Mouse (Mus musculus) spleen, embryonic (tissue): ENCODE results near the gene Cer1.

Source experiments
- CTCF ChIA-PET: fragments of 350-600 bp; sonication (Branson Sonifier 250); formaldehyde crosslinking; loops from one replicate; lab custom pipeline; 2022; lab: Charles Lee

Cer1 gene

DNA sequence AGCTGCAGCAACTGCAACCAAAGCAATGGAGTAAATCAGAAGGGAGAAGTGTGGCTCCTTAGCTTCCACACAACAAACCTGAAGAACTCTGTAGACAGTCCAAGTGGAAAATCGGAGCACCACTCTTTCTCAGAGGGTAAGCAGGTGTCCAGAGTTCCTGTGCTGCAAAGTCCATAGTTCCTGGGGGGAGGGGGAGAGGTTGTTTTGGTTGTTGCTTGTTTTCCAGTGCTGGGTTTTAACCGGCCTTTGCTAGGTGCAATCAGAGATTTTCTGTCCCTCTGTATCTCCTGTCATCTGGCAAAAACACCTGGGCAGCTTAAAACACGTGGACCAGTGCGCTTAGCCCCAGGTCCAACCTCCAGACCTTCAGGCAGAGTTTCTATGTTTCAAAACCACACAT, 10.2 kb downstream of the Cer1 start:
- CTCF ChIA-PET = no interaction called here

DNA sequence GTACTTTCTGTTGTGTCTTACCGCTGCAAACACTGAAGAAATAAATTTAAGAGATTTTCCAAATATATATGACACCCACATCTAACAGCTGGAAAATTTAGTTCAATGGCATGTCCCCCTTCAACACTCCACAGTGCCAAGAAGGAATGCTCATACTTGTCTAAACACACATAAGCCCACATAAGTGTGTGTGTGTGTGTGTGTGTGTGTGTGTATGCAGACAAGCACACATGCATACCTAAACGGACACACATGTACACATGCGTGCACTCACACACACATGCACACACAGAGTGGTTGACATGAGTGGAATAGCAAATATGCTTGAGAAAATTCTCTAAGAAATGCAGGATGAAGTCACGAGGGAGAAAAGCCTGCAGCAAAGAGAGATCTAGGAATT, 12.4 kb downstream of the Cer1 start:
- CTCF ChIA-PET = no interaction called here

DNA sequence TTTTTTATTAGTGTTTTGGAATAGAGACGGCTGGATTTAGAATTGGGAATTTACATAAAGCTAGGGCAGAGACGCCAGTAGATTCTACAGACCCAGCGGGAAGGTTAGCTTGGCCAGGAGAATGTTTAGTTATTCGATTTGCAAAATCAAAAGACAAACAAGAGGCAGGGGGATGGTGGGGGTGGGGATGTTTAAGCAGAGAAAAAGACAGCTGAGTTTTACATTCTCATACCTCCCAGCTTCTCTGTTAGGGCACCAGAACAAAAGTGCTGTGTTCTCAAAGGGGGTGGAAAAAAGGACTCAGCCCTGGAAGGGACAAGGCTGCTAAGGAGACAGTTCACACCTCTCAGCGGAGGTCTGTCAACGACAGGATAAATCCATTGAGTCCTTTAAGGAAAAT, 12.8 kb downstream of the Cer1 start:
- CTCF ChIA-PET = no interaction called here

DNA sequence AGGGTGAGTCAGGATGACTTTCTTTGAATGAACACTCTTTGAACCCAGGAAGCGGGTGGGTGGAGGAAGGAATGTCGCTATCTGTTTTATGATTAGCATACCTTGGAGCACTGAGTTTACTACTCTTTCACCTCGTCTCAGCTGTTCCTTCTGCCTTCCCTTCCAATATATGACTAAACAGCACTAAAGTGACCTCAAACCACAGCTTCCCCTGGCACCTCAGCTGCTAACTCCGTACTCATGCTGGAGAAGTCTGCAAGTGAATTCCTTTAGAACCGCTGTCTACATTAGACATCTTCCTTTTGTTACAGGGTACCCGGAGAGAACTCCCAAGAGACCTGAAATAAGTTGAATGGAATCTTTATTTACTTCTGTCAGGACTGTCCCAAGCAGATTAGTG, 14.0 kb downstream of the Cer1 start:
- CTCF ChIA-PET = no interaction called here

DNA sequence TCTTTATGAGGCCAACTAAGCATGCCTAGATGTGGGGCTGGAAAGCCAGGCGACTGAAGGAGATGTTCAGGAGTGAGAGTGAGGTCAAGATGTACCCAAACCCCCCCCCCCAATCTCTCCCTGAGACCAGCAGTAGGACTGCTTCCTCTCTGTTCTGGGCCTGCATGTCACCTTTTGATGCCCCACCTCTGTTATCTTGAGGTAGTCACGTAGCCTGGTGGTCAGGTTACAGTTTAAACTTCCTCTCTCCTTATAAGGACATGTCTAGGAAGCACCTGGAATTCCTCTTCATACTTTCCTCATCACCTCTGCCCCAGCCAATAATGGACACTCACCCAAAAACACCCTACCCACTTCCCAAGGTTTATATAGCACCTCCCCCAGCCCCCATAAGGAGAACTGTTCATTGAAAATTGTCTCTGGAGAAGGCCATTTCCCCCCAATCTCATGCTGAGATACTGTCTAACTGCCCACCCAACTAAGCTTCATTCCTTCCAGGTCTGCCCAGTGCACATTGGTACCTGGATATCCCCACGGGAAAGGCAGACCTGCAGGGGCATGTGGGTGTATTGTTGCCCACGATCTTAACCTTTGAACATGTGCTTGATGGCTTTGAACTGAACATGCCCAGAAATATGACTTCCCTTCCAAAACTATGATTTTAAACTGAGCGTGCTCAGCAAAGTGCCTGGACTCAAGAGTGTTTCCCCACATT, 17.1 kb downstream of the Cer1 start:
- CTCF ChIA-PET = no interaction called here

DNA sequence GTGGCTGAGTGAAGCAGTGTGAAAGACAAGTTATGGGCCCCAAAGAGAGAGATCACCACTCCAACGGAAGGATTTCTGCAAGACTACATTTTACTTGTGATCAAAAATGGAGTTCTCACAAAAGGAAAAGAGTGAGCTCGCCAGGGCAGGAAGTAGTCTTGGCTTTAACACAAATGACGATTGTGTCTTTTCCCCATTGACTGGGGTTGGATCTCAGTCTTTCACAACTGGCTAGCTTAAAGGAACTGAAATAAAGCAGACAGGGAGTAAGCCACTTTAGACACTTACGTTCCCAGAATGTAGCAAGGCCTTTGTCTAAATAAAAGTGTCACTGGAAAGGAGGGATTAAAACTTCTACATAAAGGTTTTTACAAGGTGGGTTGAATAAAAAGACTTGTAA, 17.8 kb downstream of the Cer1 start:
- CTCF ChIA-PET = no interaction called here

DNA sequence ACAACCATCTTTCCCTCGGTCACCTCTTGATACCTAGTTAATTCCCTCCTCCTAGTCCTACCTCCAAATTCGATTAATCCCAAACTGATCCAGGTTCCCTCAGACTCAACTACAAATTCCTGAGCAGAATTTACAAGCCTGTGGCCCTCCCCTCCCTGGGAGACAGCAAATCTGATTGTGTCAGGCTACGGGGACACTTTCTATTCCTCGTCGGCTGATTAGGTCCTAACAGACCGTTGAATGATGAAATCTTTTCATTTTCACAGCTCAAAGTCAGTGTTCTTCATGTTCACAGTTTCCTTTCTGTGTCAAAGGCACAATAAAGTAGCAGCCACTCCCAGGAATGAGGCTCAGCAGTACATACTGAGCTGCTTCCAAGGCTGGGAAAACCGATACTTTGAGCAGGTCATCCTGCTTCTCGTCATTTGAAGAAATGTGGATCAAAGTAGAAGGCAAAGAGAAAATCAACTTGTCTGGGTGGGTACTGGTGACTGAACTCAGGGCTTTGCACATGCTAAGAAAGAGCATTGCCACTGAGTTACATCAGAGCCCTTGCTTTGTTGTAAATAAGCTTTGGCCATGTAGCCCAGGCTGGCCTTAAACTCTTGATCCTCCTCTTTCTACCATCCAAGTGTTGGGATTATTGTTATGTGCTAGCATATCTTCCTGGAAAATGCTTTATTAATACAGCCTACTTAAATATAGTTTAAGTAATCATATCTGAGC, 19.8 kb downstream of the Cer1 start:
- CTCF ChIA-PET = no interaction called here

DNA sequence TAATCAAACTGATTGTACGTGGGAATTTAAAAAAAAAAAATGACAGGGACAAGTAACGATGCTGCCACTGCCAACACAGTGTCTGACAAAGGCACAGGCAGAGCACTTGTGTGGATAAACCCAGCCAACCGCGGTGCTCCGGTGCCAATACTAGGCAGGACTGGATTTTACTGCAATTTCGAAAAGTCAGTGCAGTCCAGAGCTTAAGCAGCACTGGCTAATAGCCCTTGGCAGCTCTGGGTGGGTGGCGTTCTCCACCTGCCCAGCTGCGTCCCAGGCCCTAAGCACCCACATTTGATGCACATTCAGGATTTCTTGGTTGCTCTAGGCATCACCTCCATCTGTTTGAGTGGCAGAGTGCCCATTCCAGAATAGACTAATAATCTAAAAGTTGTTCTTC, 21.6 kb downstream of the Cer1 start:
- CTCF ChIA-PET = no interaction called here

DNA sequence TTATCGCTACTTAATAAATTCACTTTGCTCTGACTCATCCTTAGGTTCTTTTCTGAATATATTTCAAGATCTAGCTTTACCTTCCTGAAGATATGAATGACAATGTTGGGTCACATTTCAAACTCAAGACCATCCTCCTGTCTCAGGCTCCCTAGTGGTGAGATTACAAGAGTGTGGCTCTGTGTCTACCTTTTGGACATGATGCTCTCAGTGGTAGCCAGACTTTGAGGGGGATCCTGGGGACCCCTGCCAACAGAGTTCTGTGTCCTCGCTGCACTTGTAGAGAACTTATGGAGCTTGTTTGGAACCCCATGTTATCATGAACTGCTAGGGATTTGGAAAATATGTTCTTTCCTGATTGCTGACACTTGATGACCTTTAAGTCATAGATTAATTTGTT, 23.5 kb downstream of the Cer1 start:
- CTCF ChIA-PET = no interaction called here

DNA sequence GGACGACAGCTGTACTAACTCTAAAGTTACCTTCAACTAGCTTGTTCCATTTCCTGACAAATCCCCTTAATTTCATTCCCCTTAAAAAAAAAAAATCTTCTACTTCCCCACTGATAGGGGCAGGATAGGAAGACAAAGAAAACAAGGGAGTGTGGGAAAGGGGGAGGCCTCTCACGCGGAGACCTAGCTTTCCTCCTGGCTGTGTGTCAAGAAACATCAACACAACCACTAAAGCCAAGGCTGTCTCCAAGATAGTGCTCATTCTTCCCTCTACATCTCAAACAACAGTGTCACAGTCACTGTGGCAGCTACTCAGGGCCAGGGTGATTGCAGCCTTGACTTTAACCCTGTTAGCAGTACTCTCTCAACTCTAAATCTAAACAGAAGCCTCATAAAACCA, 24.4 kb downstream of the Cer1 start:
- CTCF ChIA-PET = interaction anchor here (0.7 kb wide), 1 partner anchor 443 kb away, joined by 3 read pairs; no protein-coding TSS in a partner anchor

DNA sequence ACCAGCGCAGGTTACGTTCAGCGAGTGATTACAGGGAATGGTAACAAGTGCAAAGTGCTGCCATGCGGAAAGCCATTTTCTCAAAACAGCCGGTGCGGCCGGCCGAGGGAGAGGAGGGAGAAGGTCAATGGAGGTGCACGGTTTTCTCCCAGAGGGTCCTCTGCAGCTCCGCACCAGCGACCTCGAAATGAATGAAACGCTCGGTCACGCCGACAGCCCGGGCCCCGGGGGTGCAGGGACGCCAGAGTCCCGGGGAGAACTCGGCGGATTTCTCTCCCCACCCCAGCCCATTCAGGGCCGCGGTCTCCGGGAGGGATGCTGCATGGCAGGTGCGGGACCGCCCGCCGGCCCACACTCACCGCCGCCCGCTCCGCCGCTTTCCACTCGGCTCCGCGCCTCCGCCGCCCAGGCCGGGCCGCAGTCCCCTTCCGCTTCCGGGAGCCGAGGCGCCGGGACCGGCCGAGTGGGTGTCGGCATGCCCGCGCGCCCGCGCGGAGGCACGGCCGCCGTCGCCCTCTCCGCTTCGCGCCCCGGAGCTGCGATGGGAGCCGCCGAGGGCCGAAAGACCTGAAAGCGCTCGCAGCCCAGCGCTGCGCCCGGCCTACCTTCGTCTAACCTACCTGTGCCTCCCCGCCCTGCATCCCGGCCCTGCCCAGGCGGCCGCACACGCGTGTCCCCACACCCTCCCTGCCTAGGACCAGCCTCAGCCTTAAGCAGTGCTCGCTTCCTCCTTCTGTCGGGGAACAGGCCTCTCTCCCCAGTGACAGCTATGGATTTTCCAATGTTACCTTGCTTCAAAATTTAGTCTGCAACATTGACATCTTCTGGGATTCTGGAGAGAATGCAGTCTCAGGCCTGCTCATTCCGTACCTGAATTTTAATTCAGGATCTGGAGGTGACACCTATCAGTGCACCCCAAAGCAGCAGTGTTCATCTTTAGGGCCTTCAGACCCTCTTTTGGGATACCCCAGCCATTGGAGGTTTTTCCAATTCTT, 25.5 kb downstream of the Cer1 start, which contains the start of gene Zdhhc21:
Gene Zdhhc21, minus strand, starts transcription at position 828 of the 995 bp plus-strand sequence.
- CTCF ChIA-PET = no interaction called here

DNA sequence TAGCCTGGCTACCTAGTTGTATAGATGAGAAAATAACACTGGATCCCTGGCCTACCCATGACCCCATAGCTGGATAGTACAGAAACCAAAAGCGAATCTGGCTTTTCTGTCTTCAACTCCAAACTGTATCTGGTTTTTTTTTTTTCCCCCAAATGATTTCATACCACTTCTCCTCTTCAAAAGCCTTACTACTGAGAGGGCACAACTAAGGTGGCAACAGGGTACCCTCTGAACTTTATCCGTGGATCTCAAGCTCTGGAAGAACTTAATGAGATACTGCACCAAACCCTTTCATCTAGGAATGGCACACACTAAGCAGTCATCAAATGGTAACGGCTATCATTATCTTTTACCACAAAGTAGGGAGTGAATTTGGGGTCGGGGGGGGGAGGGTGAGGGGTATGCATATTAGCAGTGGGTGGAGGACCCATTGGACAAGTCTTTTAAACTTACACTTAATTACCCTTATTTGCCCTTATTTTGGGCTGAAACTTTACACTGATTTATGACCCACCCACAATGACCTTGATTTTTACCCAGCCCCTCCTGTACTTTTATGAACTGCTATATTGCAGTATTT, 26.4 kb downstream of the Cer1 start:
- CTCF ChIA-PET = no interaction called here

DNA sequence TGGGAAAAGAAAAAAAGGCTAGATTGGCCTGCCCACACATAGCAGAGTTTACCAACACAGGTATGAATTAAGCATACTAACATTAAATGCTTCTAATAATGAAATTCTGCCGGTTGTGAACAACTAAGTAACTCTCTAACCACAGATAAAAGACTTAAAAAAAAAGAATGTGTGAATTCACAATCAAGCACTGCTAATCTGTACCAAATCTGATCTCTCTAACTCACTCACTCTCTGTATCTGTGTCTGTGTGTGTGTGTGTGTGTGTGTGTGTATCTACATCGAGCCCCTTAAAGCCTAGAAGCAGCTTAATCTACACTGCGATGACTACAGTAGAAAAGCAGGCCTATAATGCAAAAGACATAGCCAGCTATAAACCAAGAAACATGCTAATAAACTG, 28.0 kb downstream of the Cer1 start:
- CTCF ChIA-PET = no interaction called here

DNA sequence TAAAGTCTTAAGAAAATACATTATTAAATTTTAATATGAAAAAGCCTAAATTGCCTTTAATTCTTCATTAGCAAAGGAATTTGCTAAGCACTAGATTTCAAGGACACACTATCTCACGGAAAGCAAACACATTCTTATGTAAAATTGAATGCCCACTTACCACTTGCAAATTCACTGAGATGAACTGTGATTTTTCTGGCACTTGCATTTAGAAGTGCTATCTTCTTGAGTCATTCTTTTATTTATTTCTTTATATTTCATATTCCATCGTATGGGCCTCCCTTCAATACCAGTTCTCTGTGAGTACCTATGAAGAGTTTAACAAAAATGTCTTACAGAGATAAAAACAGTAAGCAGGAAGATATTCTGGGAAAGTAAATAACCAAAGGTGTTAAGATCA, 31.1 kb downstream of the Cer1 start:
- CTCF ChIA-PET = no interaction called here

DNA sequence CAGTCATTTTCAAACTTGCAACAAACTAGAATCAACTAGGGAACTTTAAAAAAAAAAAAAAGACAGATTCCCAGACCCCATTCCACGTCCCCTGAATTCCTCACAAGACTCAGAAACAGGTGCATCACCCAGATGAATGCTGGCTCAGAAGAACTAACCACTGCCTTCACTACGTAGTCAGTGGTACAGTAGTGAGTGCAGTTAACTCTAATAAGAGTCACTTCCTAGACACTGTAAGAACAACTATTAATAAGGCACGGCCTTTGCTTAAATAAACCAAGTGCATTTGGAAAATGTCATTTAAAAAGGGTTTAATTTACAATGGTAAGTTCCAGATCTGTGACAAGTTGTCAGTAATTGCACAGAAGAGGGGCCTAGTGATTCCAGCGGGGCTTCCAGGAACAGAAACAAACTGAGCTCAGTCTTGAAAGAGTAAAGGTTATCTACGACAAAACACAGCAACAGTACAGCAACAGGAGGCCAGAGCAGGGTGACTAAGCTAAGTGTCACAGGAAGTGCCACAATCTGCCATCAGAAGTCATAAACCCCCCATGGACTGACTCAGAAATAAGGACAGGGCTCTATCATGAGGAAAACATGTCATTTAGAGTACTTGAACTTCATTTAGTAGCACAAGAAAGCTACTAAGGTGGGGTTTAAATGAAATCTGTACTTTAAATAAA, 36.3 kb downstream of the Cer1 start:
- CTCF ChIA-PET = no interaction called here

DNA sequence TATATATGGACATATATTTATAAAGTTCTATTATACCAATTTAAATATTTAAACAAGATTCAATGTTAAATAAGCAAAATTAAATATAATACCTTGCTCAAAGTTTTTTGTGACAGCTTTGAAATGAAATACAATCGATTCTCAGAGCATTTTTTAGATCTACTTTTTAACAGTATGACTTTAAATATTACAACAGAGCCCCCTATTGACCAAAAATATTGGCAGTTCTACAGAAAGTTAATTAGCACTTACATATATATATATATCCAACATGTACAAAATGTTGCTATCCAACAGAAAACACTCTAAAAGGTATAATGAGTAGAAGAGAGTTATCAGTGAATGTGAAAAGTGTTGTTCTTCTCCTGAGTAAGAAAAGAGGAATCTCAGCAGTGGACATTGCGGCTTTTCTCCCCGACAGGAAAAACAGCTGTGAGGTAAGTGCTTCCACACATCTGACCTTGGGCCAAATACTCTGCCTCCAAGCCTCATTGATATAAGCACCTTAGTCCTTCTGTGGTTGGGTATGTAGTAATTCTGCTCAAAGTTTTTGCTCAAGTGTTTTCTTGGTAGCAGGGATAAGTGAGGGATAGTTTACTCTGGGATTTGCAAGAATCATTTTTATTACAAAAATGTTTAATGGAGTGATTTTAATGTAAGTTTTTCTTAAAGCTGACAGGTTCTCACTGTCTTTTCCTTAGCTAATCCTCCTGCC, 47.3 kb downstream of the Cer1 start:
- CTCF ChIA-PET = no interaction called here
